Mouse (Mus musculus): ENCODE measurements around the gene Fbp1.
"Not testable (repeated sequence)": the region's sequence is repeated elsewhere in the genome, so short reads cannot be mapped to it uniquely, and the experiment has no call there.

The Fbp1 gene

DNA sequence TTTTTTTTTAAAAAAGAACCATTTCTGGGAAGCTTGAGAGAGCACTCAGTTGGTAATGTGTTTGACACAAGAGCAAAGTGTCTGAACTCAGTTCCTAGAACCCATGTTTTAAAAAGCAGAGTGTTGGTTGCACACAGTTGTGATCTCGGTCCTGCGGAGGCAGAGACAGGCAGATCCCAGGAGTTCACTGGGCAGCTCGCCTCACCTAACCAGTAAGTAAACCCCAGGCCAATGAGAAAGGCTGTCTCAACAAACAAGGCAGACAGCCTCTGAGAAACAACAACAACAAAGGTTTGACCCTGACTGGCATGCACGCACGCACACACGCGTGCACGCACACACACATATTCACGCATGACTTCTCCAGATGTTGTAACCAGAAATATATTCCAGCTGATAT lies 4.2 kb downstream of the Fbp1 start:
- DNase-seq: no peak

DNA sequence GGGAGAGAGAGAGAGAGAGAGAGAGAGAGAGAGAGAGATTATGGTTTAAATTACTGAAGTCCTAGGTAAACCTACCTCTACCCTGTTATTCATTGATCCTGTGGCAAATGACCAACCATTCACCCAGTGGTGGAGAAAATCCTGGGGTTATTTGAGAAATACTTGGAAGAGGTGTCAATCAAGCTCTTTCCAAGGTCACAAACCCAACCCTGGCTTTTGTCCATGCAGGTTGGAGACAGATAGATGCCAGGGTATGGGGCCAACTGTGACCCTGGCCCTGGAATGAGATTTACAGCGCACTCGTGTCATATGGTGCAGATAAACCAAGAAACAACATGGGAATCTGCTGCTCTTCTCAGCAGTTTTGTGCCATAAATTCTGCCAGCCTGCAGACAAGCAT lies 4.6 kb downstream of the Fbp1 start:
- no peak for DNase-seq

DNA sequence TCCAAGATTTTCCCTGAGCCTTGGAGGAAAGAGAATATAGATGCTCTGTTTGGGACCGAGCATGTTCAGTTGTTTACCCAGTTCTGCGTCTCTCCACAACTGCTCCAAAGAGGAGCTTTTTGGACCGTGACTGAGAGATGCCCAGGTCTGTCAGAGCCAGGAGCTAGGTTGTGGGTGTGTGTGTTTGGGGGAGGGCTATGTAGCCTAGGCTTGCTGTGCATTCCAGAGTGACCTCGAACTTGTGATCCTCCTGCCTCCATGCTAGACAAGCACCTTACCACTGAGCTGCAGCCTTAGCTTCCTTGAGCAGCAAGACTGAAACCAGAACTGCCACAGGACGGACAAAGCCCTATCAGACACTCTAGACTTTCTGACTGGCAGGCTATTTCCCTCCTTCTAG lies 5.2 kb downstream of the Fbp1 start:
- DNase-seq: no peak

DNA sequence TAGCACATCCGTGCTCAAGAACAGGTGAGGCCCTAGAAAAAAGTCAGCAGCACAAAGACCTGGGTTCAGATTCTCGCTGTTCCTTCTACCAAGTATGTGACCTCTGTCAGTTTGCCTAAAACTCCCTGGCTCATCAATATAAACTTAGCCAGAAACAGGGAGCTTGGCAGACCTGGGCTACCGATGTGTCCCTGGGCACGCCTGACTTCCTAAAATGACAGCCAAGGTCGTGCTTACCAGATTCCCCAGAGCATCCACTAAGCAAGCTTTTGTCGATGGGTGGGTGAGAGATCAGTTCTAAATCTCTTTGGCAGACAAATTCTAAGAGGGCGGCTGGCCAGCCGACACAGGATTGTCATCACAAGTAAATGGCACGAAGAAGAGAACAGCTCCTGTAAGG lies 6.7 kb downstream of the Fbp1 start:
- DNase-seq: no peak

DNA sequence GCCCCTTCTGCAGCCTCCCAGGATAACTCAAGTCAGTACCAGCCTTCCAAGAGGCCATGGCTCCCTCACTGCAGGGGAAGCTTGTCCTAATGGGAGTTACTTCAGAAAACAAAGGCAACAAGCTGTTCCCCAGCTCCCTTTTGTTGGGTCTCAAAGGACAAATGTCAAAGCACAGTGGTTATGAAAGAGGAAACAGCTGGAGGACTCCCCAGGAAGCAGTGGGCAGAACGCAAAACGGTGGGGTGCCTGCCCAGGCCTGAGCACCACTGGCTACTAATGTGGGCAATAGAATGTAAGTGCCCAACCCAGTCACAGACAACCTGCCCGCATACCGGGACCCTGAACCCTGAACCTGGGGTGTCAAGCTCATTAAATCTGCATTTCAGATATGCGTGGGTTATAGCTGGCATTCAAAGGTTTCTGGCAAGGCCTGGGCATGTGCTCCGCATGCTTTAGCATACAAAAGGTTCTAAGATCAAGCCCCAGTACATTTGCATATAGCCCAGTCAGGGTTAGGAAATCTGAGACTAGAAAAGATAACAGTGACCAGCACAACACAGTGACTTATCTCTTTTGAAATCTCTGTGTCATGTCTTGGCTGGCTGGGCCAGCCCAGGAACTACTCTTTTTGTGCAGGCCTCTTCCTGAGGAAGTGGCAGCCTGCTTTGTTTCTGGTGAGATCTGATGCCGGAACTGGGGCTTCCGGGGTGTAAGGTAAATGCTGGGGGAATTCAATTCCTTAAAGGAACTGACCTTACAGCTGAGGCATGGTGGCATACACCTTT lies 8.1 kb downstream of the Fbp1 start:
- DNase-seq: peak; percentile 66

DNA sequence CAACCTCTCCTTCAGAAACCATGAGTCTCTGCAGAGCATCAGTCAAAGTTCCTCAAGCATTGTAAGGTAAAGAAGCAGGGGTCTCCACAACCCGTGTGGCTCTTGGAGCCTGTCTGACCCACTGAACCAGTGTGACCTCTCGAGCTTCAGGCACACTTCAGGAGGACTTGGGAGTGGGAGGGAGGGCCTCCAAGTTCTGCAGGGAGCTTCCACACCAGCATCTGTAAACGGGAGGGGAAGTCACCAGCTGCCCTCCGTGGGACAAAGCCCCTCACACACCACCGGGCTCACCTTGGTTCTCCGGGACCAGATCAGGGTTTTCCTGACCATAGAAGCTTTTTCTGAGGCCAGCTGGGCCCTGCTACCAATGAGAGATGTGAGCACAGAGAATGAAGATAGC lies 8.7 kb downstream of the Fbp1 start:
- peak; percentile 18 for DNase-seq

DNA sequence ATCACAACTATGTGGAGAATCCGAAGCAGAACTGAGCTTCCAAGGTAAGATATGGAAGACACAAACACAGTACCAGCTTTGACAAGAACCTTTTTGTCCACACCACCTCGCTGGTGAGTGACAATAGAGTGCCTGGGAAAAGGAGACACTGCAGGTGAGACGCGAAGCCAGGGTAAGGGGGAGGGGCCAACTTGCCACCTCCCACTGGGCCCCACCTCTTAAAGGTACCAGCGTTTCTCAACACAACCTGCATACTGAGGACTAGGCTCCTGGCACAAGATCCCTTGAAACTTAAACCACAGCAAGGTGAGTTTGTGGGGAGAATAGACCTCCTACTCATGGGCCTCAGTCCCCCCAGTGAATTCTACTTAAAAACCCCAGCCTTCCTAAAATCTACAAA lies 10.8 kb downstream of the Fbp1 start:
- DNase-seq: no peak

DNA sequence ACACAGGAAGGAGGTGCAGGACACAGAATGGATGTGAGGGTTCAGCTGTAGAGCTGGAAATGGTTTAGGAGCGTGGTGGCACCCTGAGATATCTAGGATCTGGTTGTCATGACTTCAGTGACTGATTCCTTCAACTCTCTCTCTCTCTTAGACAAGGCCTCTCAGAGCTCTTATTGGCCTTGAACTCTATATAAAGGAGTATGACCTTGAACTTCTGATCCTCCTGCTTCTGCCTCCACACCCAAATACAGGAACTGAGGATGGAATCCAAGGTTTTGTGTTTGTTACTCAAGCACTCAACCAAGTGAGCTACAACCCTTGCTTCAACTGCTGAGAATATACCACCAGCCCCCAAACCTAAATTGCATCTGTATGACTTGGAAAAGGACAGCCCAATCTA lies 12.0 kb downstream of the Fbp1 start:
- no peak for DNase-seq

DNA sequence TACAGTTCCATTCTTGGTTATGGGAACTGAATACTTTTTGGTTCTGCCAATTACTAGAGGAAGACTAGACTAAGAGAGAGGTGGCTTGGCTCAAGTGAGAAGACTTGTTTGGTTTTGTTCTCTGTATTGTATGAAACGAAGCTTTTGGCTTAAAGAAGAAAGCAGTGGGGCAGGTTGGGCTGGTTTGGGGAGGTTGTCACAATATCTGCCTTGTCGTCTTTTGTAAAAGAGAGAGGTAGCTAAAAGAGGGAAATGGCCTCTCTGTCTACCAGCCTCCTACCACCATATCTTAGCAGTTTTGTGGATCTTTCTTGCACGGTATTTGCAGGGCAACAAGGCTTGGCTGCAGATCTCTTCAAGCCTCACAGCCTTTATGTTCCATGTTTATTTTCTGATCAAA lies 15.8 kb downstream of the Fbp1 start:
- DNase-seq: no peak

DNA sequence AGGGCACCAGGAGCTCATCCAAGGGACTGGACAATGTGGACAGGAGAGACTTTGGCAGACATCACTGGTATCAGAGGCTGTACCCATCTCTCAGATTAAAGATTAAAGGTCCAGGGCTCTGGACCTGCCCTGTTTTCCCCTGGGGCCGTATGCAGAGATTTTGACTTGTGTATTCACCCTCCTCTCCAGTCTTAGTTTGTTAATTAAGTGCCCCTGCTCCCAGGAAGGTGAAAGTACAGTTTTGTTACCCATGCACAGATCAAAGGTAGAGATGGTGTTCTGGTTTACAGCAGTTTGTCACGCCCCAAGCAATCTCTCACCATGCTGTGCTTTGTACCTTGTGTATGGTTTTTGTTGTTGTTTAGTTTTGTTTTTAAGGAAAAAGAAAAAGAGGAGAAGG lies 17.5 kb downstream of the Fbp1 start:
- DNase-seq: no peak

DNA sequence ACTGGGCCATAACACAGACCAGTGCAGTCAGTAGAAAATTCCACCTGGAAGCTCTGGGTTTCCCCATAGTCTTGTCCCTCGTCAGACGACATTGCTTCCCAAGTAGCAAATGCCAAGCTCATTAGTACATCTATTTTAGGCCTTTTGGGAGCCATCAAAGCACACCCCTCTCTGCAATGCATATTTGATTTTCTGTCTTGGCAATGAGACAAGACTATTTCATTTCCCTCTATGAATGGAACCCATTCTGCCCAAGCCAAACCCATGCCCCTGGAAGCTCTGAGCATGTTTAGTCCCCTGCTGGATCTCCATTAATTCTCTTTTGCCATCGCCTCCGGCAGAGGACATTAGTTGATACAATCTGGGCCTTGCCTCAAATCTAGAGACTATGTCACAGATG lies 21.3 kb downstream of the Fbp1 start:
- DNase-seq: no peak

DNA sequence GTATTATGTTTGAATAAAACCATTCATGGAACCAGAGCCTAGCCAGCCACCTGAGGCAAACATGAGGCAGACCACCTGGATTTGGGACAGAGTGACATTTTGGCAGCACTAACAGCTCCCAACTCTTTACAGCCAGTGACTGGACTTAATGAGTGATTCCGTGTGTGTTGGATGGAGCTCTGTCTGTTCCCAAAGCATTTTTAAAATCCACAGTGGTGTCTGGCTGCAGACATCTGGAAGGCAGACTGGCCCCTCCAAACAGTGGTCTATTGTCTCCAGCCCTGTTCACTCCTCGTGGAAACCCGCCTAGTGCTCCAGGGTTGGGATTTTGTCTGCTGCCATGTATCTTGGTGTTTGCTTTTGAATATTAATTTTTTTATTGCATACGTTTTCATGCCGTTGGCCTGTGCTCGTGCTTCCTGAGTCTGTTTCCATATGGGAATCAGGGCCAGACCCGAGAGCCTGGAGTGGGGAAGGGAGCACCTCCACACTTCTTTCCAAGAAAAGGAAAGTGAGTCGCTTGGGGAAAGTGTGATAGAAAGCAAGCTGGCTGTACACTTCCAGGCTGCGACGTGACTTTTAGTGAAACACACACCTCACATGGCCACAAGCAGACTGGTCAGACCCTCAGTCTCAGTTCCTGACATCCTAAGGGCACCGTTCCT lies 22.3 kb downstream of the Fbp1 start:
- DNase-seq: no peak

DNA sequence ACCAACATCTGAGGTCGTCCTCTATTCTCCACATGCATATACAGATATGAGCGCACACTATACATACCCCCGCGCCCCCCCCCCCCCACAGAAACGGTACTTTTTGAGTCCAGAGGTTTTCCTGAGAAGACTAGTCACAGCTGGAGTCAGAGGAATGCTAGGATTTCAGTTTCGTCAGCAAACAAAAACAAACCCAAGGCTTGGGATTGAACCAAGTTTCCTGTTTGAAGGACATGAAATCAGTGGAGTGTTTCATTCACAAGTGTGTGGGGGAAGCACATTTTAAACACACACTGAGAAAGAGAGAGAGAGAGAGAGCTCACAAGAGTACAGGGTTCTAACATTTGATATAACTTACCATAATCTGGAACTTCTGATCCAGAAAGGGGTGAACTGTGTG lies 24.3 kb downstream of the Fbp1 start:
- no peak for DNase-seq

DNA sequence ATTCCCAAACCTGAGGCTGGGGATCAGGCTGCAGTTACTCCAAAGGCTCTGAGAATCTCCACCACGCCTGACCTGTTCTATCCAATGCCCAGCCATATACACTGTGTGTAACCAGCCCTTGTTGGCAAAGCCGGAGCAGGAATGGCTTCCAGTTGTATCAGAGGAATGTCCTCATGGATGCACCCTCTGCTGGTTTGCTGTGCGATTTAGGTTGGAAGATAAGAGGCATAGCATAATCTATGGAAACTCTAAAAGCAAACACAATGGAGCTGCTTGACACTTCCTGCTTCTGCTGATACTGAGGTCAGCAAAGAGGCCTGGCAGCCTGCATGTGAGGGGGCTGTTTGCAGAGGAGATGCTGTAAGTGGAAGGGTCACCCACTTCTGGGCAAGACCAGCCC lies 25.2 kb downstream of the Fbp1 start:
- DNase-seq: no peak

DNA sequence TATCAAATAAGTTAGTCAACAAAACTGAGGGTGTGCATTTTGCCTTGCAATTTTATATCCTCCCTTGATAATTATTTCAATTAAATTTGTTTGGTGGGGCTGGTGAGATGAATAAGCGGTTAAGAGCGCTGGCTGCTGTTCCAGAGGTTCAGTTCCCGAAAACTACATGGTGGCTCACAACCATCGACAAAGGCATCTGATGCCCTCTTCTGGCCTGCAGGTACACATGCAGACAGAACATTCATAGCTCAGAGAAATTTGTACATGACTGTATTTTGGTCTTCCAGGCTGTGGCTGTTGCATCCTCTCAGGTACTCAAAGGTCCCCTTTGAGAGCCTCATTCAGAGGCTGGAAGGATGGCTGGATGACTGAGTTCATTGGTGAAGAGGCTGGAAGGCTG lies 28.0 kb downstream of the Fbp1 start:
- no peak for DNase-seq

DNA sequence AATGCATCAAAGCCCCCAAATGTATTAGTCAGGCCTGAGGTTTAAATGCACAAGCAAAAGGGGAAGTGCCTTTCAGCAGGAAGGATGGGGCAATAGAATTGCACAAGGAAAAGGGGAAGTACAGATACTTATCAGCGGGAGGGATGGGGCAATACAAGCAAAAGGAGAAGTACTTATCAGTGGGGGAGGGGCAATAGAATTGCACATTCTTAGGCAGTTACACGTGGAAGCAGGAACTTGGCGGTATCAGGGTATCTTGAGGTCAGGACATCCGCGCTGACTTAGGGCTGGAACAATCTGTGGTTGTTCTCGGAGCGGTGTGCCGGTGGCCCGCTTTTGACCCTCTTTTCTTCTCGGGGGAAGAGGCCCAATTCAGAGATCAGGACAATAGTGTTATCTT lies 28.8 kb downstream of the Fbp1 start:
- not testable (repeated sequence) for DNase-seq

DNA sequence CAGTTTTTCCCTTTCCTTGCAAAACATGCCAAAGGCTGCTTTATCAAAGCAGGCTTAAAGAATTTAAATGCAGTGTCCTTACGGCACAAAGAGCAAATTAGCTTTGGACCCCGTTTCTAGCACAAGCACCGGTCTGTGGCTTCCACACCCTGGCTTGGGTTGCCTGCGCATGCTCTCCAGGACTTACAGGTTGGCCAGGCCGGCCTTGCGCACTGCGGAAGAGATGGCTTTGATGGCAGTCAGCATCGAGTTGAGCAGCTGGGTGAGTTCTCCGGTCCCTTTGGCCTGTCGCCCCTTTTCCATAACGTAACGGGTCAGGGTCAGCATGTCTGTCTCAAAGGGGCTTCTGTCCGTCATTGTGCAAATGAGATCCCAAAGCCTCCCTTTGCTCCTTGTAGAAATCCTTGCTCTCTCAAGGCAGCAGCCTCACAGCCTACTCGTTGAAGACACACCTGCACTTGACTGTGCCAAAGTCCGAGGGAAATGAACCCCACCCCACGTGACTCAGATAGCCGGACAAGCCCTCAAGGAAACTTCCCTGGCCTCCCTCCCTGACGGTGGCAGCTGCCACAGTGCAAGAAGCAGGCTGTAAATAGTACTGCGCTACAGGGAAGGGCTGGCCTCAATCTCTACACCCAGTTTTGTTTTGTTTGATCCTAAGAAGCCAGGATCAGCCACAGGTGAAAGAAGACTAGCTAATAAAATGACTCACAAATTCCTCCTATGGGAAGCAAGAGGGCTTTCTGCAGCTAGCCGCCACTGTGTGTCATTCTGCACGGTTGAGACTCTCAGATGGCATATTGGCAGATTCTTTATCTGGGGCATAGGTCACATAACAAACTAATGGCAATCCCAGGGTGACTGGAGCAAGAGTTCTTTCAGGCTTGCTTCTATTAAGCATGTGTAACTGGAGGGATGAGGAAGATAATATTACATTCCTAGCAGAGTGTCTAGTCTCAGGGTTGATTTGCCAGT lies 29.9 kb downstream of the Fbp1 start, which contains the start of gene Fbp2:
Gene Fbp2, minus strand, starts transcription at position 482 of the 975 bp plus-strand sequence.
- no peak for DNase-seq

DNA sequence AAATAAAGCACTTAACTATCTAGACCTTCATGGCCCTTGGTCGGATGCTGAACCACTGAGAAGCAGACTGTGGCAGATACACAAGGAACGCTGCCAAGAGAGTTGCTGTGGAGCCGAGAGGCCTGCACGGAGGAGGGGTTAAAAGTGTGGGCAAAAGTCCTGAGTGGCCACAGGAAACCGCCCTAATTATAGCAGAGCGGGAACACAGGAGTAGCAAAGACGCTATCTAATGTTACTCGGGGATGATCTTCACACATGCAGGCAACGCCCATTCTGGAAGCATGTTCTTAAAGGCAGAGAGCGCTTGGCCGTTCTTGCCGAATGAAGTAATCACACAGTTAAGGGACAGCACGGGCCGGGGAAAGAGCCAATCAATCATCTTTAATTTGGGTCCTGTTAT lies 31.2 kb downstream of the Fbp1 start:
- no peak for DNase-seq

DNA sequence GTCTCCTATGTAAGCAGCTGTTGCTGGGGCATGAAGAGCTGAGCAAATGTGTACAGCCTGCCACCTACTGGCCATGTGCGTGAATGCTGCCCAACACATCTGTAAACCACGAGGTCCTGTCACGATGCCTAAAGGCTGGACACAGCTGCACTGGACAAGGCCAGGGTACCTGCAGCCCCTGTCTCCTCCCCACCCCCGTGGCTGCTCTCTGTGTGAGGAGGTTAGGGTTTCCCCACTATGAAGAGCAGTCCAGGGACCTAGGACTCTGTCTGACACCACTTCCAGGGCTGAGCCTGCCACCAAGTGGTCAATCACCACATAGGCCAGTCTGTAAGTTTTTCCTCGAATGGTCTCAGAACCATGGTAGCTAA lies 31.8 kb downstream of the Fbp1 start:
- DNase-seq: peak; percentile 75

DNA sequence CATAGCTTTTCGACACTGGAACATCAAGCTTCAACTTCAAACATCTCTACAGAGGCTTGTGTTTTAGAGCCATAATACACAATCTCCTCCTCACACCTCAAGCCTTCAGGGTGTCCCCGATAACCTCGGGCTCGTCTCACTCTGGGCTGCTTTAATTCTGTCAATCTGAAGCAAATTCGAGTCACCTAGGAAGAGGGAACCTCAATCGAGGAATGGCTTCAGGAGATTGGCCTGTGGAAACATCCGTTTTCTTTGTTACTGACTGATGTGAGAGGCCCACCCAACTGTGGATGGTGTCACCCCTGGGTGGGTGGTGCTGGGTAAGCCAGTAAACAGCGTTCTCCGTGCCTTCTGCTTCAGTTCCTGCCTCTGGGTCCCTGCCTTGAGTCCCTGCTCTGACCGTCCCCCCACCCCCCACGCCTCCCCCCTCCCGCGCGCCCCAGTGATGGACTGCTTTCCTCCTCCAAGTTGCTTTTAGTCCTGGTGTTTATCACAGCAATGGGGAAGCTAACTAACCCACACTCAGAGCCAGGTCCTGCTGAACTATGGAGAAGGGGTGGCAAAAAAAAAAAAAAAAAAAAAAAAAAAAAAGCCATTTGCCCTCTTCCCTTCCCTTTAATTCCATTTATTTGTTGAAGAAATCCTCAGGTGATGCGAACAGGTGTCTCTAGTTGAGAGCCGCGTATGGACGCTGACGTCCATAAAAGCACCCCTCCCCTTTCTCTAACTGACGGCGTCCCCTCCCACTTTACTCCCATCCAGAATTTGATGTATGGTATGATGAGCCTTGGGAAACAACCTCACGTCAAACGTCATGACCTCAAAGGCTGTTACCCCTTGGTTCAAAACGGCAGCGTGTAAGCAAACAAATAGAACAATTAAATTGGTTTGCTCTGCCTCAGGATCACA lies 32.4 kb downstream of the Fbp1 start:
- no peak for DNase-seq

DNA sequence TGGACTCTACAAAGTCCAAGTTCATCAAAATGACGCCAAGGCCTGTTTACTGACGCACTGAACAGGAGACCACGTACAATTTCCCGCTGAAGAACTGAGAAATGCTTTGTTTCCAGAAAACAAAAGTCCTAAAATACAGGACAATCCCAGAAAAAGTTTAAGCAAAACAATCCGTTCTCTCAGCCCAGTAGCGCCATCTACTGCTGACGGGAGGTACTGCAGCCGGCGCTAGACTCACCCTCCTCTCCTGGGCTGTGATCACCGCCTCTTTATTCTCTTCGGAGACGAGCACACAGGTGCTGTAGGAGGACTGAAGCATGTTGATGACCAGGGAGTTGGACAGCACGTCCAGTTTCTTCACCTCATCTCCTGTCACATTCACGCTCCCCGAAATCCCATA lies 33.4 kb downstream of the Fbp1 start:
- peak; percentile 76 for DNase-seq

DNA sequence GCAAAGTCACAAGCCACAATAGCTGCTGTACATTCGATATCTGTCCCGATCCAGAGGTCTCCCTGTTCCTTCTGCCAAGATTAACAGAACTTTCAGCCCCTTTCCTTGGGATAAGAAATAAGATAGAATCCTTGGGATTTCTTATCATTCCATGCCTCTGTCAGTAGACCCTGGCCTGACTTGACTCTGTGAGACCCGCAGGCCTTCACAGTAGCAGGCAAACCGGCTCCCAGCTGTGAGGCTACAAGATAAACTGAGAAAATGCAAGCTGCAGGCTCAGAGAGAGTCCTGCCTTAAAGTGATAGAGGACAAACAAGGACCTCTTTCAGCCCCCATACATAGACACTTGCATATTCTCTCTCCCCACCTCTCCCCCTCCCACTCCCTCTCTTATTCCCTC lies 54.7 kb downstream of the Fbp1 start:
- no peak for DNase-seq

DNA sequence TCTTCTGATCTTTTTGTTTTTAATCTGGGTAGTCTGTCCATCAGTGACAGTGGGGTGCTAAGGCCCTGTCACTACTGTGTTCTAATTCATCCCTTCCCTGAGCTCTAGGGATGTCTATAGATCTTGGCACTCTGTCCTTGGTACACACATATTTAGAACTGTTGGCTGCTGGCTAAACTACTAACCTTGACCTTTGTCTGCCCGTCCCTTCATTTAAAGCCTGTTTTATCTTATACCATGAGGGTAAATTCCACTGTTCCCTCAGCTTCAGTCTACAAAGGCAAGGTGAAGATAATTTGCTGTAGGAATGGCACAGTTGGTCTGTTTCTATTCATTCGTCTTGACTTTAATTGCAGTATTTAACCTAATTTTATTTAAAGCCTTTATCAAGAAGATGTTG lies 55.8 kb downstream of the Fbp1 start:
- DNase-seq: no peak
